Mouse (Mus musculus) adipocyte (in vitro differentiated cells): ENCODE measurements around the gene Vsx1.

ENCODE experiments used
- DNase-seq: peaks from one replicate; pipeline ENCODE4 v3.0.0-alpha.2; 2016; ENCODE audit warnings: low spot score

Vsx1 gene

DNA sequence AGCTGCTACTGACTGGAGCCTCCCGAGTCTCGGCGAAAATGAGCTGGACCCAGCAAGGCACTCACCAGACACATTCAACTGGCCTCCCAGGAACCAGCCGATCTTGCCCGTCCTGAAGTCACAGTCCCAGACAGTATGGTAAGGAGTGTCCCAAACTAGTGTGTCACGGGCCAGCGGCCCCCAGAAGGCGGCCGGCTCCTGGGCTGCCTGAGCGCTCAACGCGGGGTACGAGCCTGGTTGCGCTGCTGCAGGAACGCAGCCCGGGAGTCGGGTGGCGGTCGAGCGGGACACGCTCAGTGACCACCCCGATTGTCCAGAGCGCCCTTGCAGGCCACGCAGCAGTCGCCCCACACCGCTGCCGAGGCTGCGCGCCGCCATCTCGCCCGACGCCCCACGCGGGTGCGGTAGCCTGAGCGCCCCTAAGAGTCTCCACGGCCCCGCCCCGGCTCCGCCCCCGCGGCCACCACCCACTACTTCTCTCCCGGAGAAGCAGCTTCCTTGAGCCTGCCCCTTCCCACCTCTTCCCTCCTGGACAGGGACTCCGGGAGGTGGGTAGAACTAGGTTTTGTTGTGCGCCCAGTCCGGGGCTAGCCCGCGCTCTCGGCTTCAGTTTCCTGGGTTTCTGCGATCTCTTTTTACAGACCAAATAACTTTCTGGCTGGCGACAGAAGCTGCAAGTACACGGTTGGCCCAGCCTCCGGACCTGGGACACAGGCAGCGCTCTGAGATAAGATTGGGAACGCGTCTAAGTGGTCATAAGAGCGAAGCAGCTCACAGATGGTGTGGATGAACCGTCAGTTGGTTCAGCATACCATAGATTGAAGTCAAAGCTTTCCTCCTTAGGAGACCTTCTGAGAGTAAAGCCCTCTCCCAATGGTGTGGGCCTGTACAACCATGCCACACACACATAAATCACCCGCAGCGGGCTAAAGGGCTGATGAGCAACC lies 21.1 kb downstream of the Vsx1 start, which contains the start of gene Acss1:
Acss1 (minus strand) TSS at position 681 of the 947 bp plus-strand sequence.
- no peak for DNase-seq

DNA sequence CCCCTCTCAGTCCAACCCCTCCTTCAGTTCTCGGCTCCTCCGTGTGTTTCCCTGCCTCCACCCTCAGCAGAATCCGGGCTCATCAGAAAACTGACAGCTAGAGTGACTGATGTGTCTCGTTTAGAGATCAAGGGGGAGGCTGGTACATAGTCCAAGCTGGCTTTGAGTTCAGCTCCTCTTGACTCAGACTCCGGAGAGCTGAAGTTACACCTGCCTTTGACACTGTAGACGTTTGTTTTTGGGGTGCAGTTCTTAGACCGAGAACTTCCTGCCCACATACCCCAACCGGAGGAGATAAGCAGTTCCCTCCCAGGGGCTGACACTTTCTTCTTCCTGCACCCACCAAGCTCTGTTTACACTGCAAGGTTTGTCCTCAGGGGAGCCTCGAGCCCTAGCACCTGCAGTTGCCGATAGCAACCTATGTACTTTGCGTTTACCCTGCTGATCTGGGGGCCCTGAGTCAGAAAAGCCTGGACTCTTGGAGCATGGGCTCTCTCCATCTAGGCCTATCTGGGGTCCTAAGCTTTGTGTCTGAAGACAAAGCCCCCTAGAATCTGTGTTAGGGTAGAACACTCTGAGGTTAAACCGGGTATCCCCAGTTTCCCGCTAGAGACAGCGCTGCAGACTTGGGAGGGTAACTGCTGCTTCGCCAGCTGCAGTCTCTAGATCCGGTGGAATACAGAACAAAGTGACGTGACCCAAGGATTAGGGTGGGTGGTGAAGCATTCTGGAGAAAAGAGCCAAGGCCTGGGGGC lies 21.9 kb downstream of the Vsx1 start:
- no peak for DNase-seq

DNA sequence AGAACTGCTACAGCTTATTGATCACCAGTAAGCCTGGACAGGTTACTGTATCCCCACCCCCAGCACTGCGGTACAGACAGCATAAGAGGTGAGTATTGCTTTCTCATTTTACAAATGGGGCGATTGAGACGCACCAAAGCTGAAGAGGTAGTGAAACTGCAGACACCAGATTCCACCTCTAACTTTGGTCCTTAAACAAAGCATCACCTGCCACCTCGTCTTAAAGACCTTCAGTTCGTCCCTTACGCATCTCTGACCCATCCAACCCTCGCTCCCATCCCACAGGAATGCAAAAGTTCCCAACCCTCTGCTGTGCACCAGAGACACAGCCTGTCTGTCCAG lies 22.5 kb downstream of the Vsx1 start:
- no peak for DNase-seq

DNA sequence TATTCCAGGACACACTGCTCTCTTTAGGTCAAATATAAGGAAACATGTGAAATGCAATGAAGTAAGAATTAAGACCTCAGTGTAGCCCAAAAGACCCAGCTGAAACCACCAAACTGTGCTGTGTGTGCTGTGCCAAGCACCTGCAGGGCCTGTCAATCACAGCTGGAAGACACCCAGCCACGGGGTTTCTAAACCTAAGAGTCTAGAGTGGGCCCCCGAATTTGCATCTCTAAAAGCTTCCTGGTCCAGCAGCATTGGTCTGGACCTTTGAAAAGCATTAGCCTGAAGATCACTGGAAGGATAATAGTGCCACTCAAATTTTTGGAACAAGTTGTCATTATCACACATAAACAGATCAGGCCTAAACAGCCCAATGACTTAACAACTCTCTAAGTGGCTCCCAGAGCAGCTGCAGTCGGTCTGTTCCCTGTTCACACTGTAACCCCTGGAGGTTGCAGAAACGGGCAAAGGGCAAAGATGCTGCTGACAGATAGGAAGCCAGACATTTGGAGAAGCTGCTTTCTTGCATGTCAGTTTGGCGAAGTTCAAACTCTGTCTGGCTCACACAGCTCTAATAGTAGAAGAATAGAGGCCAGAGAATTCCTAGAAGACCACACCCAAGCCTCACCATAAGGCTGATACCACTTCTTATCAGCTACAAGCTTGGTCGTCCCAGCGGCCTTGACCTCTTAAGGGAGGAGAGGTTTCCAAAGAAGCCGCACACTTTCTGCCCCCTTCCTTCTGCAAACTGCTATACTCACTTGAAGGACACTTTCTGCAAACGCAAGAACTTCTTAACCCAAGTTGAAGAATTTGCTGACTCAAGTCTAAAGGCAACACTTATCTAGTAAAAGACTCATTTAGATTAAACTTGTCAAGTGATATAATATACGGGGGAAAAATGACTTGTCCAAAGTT lies 23.4 kb downstream of the Vsx1 start:
- DNase-seq = no peak

DNA sequence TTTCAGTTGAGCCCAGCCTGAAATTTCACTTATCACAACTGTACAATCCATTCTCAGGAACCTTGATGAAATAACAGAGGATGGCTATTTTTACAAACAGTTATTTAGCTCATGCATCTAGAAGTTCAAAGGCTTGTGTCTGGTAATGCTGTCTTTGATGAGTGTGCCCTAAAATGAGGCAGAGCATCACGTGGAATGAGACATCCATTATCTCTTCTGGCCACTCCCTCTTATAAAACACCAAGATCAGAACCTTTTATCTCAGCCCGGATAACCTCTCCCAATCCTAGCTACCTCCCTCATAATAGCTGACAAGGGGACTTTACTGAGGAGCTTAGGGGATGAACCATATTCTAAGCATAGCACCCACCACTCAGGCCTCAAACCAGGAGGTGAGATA lies 24.2 kb downstream of the Vsx1 start:
- DNase-seq = no peak

DNA sequence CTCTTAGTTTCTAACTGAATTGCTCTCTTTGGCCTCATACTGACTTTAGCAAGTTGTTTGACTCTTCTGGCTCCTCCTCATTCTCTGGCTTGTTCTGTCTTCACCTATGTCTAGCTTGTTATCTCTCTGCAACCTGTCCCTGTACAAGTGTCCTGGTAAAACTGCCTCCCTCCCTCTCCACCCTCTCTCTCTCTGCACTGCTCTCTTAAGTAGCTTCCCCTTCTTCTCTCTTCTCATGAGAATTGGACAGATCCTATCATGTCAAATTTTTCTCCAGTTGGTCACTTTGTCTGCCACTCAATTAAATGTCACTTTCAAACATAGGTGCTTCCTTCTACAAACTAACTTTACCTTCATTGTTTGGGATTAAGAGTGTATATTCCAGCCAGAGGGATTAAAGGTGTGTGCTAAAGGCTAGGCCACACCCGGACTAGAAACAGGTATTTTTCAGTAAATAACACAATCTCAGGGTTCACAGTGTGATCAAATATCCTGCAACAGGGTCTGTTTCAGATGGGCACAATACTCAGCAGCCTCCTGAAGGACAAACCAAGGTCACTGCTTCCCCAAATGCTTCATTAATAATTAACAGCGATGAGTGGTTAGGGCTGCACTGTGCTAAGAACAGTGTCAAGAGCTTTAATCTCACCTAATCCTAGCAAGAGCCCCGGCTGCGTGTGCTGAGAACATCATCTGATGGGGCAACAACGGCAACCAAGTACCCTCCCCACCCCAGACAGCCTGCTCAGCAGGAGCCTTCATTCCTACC lies 24.8 kb downstream of the Vsx1 start:
- no peak for DNase-seq

DNA sequence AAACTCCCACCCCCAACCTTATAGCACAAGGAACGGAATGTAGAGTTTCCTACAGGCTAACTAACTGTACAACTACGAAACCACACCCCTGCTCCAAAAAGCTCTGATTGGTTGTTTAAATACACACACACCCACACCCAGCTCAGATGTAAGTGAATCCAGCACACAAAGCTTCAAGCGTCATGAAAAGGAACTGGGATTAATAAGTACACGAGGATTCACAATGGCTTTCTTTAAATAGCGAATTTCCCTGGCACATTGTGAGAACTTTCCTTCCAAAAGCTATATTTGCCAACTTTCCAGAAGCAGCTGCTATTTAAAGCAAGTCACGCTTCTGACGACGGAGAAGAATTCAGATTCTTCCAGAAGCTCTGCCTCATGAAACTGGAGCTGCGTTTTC lies 25.9 kb downstream of the Vsx1 start:
- peak; percentile 37 for DNase-seq

DNA sequence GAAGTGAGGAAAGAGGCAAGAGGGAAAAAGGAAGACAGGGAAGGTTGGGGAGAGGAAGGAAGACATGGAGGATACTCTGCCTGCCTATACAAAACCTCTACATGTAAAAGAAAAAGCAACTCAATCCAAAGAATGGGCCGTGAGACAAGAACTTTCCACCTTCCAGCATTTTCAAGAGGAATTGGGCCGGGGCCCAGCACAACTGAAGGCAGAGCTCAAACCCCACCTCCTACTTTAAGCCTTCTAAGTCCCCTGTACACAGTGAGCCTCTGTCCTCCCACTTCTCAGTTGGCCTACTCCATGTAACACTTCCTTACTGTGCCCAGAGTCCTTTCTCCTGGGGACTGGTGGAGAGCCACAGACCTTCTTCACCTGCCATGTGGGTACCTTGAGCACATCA lies 27.2 kb downstream of the Vsx1 start:
- no peak for DNase-seq

DNA sequence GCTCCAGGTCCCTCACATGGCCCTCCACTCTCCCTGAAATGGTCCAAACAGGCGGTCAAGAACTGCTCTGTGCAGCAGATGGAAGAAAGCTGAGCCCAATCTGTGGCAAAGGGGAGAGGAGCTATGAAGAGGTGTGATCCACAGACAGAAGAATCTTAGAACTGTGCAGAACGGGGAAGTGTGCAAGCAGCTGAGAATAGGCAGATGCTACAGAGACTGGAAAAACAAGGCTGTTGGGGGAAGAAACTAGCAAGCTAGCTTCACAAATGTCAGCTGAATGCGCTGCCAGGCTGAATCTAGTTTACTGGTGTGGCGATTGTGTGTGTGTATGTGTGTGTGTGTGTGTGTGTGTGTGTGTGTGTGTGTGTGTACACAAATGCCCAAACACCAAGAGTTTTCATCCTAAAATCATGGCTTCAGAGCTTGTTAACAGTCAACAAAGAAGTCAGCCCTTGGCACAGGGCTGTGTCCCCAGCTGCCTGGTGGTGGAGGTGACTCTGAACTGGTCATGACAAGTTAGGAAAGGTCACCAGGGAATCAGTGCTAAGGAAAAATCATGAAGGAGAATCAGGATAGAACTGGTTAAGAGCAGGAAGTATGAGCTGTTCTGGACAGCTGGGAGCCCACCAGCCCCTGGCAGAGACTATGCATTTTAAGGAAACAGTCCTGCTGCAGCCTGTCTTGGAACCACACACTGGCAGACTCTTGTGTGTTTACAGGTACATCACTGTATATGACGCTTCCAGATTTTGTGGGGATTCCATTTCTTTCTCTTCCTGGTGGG lies 28.3 kb downstream of the Vsx1 start:
- no peak for DNase-seq

DNA sequence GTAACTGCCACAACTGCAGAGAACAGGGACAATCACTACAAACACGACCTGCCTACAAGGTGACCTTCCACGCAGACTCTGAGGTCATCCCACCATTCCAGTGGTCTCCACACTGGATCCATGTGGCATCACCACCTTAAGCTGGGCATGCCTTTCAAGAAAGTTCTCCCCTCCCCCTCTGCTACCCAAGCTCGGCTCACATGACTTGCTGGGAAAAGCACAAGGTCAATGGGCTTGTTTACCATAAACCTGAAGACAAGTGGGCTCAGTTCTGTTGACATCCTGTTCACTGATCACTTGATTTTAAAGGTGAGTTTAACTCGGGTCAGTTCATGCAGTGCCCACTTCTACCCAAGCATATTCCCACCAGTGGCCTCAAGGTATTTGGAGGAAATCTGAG lies 29.1 kb downstream of the Vsx1 start:
- no peak for DNase-seq

DNA sequence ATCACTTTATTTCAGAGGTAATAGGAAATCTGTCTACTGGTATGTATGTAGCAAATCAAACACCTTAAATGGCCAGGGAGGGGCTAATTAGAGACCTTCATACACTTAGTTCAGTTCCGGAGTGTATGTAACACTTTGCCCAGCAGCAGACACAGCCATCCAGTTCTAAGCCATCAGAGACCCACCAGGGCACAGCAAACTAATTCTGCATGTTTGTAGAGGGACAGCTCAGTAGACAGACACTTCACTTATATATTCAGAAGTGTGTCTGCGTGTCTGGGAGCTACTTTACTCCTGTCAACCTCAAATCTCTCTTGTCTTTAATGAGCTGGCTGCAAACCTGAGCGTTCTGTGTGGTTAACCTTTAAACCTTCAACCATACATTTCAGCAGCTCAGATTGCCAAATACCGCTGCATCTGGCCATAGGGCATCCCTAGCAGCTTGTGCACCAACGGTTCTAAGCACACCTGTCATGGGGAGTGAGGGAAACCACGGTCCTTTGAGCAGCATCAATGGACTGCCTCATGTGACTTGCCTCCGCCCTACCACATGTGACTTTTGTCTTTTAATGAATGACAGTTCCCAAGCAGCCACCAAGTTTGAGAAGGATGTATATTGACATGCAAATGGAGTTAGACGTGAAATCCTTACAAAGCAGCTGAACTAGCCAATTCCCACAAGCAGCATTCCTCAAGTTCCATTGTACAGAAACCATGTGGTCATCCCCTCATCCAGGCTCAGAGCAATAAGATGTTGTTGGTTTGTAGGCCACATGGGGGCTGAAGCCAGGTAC lies 32.0 kb downstream of the Vsx1 start:
- DNase-seq = no peak

DNA sequence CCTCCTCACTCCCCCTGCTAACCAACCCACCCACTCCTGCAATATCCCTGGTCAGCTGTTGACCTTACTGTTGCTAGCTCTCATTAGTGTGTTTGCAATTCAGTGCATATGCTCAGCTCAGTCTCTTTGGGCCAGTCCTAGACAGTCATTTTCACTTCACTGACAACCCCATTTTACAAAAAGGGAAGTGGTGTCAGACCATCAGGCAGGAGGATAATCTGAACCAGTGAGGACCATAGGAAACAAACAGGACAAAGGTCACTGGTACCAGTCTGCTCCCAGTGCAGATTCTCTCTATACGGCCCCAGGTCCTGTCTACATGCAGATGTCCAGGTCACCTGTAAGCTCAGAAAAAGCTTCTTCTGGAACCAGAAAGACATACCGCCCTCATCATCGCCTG lies 33.0 kb downstream of the Vsx1 start:
- no peak for DNase-seq

DNA sequence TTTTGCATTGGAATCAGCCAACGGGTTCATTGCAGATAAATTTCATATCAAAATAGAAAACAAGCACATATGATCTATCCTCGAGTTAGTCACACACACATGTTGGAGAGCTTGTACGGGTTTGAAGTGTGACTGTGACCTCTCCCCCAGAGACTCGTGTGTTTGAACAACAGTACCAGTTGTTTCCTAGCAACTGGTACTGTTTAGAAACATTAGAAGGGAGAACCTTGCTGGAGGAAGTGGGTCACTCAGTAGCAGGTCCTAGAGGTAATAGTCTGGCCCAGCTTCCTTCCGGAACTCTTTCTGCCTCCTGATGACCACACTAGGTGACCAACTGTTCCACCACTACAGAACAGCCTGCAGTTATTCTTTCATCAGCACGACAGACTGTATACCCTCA lies 33.9 kb downstream of the Vsx1 start:
- no peak for DNase-seq

DNA sequence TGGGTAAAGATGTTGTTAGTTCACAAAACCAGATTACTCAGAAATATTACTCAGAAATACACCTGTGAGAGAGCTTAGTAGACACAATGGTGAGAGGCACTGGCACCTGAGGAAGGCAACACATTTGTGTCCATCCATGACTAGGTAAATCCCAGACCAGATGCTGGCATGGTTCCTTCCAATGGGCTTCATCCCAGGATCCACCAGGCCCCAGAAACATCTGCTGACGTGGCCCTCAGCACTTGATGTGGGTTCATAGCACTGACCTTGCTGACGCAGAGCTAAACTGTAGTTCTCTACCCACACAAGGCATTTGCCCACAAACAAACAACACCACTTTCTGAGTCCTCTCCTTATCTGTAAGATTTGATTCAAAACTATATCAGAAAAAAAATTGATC lies 34.3 kb downstream of the Vsx1 start:
- no peak for DNase-seq

DNA sequence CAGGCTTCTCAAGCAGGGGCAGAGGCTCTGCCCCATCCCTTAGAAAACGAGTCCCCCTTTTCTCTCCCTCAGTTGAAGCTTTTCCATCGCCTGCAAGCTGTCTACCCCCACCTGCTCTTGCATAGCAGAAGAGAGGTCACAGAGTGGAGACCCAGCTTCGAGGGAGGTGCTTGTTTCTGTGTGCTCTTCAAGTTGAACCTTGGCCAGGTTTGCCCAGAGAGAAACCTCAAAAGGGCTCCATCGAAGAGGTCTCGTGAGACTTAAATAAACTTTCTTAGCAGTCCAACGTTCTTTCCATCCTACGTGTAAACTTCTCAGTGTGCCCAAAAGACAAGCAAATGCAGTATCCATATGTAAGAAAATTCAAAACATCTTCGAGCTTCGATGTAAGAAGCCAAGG lies 37.8 kb downstream of the Vsx1 start:
- DNase-seq = no peak

DNA sequence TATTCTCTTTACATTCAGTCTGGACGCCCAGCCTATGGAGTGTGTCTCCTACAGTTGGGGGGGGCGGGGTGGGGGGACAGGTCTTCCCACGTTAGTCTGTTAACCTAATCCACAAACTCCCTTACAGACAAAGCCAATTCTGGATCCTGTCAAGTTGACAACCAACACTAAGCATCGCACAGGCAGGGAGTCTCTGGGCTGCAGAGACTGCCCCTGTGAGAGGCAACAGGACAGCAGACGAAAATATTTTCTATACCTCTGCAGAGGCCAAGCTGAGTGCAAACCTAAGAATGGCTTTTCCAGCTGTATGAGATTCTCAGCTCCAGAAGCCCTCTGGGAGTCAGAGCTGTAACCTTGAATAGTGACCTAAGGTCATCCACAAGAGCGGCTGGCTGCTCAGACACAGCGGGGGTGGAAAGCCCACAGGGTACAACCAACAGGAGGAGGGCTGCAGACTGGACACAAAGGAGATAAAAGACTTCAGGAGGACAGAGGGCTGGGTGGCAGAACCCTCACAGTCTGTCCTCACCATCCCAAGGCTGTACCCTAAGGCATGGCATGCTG lies 38.6 kb downstream of the Vsx1 start:
- DNase-seq = no peak

DNA sequence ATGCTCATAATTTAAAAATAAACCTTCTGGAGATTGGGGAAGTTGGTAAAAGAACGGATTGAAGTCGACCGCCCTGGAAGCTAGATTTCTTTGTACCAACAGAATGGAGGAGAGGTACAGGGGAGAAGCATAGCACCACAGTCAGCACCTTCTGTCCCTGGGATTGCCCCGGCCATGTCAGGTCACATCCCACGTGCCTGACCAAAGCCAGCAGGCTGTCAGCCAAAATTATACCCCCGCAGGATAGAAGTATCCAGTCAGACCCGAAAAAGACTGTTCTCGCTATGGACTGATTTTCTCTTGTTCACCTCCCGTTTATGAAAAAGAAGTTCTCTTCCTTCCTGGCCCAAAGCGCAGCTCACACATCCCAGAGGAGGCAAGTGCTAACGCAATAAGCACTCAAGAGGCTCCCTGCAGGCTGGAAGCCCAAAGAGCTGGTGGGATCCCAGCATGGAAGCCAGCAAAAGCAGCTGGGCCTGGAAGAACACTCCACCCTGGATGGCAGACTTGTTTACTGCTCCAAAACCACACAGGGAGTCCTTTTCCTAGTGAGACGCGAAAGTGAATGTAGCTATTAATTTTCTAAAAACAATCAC lies 40.8 kb downstream of the Vsx1 start:
- DNase-seq = no peak

DNA sequence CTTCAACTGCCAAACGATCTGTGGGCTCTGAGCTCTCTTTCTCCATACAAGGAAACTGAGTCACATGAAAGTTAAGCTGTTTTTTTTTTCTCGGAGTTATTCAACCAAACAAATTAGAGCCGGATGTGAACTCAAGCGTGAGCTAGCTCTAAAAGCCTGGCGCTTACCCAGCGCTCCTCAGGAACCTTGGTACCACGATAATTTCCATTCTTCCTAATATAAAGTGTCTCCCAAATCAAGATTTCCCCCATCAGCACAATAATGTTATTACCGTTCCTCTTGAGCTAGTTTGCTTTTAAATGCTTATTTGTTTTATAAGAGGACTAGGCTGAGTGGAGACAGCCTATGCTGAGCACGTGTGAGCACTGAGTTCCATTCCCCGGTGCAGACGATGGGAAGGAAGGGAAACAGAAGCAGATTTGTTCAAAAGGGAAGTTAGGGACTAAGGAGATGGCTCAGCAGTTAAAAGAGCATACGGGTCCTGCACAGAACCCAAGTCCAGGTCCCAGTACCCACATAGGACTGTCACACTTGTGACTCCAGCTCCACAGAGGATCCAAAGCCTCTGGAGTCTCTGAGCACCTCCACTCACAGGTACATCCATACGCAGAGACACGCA lies 41.4 kb downstream of the Vsx1 start:
- DNase-seq = no peak
